Comparison of ENCODE assay signal across 8 mouse cellular contexts in genomic region chr8:117335423-117335822, GRCm38 (mm10).
A peak's percentile ranks its signal among the peaks of the same experiment; 100 is the strongest.
DNase-seq lines count a peak whose midpoint lies in the region; ATAC-seq lines count a peak whose summit lies in the region.

No protein-coding gene starts in this region.

- WGBS in embryonic facial prominence, embryonic 12.5 days, result 42% methylated on average over 8 of the region's 8 CpGs
- WGBS in neural tube, embryonic 13.5 days, result 51% methylated on average over 8 of the region's 8 CpGs

- peak; percentile 71 for DNase-seq in kidney, adult 11 months
- no peak for DNase-seq in kidney, adult 8-10 months
- peak; percentile 67 for DNase-seq in kidney, adult 18-20 months
- no peak for DNase-seq in cerebellum, adult 9-11 months
- no peak for DNase-seq in adrenal gland, postnatal 4 days (ENCODE audit: low spot score in 2 of 2)
- DNase-seq in left cerebral cortex, adult 8-10 months (ENCODE audit: low spot score in 2 of 2), result no peak

- H3K4me1 ChIP-seq in embryonic facial prominence, embryonic 12.5 days, result peaks cover 54% of the 10 kb centered on the region
- H3K4me1 ChIP-seq in neural tube, embryonic 13.5 days (replicated peaks), result peaks cover 83% of the 10 kb centered on the region

- no peak overlapping the region for H3K9ac ChIP-seq in embryonic facial prominence, embryonic 12.5 days
- H3K9ac ChIP-seq in neural tube, embryonic 13.5 days, result no peak overlapping the region; the same call in 1 of the 2 replicates

- H3K4me3 ChIP-seq in embryonic facial prominence, embryonic 12.5 days, result no peak overlapping the region
- no peak overlapping the region for H3K4me3 ChIP-seq in neural tube, embryonic 13.5 days

- H3K27ac ChIP-seq in embryonic facial prominence, embryonic 12.5 days, result peak overlapping the region; percentile 51
- peak overlapping the region; percentile 57 for H3K27ac ChIP-seq in neural tube, embryonic 13.5 days (replicated peaks)

- no peak for ATAC-seq in embryonic facial prominence, embryonic 12.5 days (ENCODE audit: insufficient number of reproducible peaks, insufficient read depth, low FRiP score, low TSS enrichment)
- ATAC-seq in neural tube, embryonic 13.5 days (ENCODE audit: low read depth), result no peak

- no peaks in the 10 kb centered on the region for H3K9me3 ChIP-seq in embryonic facial prominence, embryonic 12.5 days
- no peaks in the 10 kb centered on the region for H3K9me3 ChIP-seq in neural tube, embryonic 13.5 days

- peak overlapping the region; percentile 14; the same call in 1 of the 2 replicates for H3K4me2 ChIP-seq in embryonic facial prominence, embryonic 12.5 days (replicated peaks)
- H3K4me2 ChIP-seq in neural tube, embryonic 13.5 days, result no peak overlapping the region

- no peaks in the 10 kb centered on the region for H3K27me3 ChIP-seq in embryonic facial prominence, embryonic 12.5 days
- no peaks in the 10 kb centered on the region for H3K27me3 ChIP-seq in neural tube, embryonic 13.5 days

- no peaks in the 10 kb centered on the region for H3K36me3 ChIP-seq in embryonic facial prominence, embryonic 12.5 days
- H3K36me3 ChIP-seq in neural tube, embryonic 13.5 days, result no peaks in the 10 kb centered on the region

Comparison
In these comparisons a context has a peak if more than half of its experiments do, and no peak if none do; other contexts are left out.
1. DNase-seq: peak in kidney, adult 11 months (single experiment) and kidney, adult 18-20 months (single experiment); none in kidney, adult 8-10 months (0 of 2), cerebellum, adult 9-11 months (single experiment), adrenal gland, postnatal 4 days (0 of 2) and left cerebral cortex, adult 8-10 months (0 of 2).